Mouse (Mus musculus): ENCODE data around the gene Ankrd35. TPM values are rescaled to one million over a fixed set of nuclear protein-coding genes. Genes with fewer than 3 reads are reported as not detected.
"Not testable (repeated sequence)": the region's sequence is repeated elsewhere in the genome, so short reads cannot be mapped to it uniquely, and the experiment has no call there.

Gene Ankrd35
- polyA plus RNA-seq, 1 experiment from 2014 or later, result 3.5 TPM

GRCm38 (mm10) chr3:96683496-96683895, 13.6 kb downstream of the Ankrd35 start:
- 0 out of 2 replicates have a peak, but pooled peaks cover 5% of the 10 kb centered on the region for H3K4me1 ChIP-seq (replicated peaks; ENCODE audit: control insufficient read depth, insufficient read depth, low read length)
- no peaks in the 10 kb centered on the region for H3K9me3 ChIP-seq (ENCODE audit: control insufficient read depth, low read length)
- no peaks in the 10 kb centered on the region for H3K27me3 ChIP-seq (replicated peaks; ENCODE audit: control insufficient read depth, insufficient read depth, low read length)
- H3K27ac ChIP-seq (ENCODE audit: low read length), result no peak overlapping the region
- 97% methylated on average over 3 of the region's 3 CpGs for WGBS
- no peak overlapping the region for H3K4me3 ChIP-seq (replicated peaks; ENCODE audit: low read length)
- H3K9ac ChIP-seq (replicated peaks; ENCODE audit: low read depth, low read length), result no peak overlapping the region
- no peak overlapping the region for H3K4me2 ChIP-seq (ENCODE audit: low read length)
- H3K36me3 ChIP-seq (ENCODE audit: control insufficient read depth, insufficient read depth), result no peaks in the 10 kb centered on the region
- ATAC-seq, result no peak

- ATAC-seq, result no peak
- Histone ChIP-seq H3K27ac (ENCODE audit: low read length) (no peak overlapping the region), H3K9ac (replicated peaks; ENCODE audit: low read depth, low read length) (peak overlapping the region; percentile 26; the same call in 1 of the 2 replicates), H3K4me3 (replicated peaks; ENCODE audit: low read length) (peak overlapping the region; percentile 28), H3K4me2 (ENCODE audit: low read length) (peak overlapping the region; percentile 35), H3K9me3 (ENCODE audit: control insufficient read depth, low read length) (no peaks in the 10 kb centered on the region), H3K4me1 (replicated peaks; ENCODE audit: control insufficient read depth, insufficient read depth, low read length) (0 out of 2 replicates have a peak, but pooled peaks cover 5% of the 10 kb centered on the region), H3K36me3 (ENCODE audit: control insufficient read depth, insufficient read depth) (no peaks in the 10 kb centered on the region), H3K27me3 (replicated peaks; ENCODE audit: control insufficient read depth, insufficient read depth, low read length) (no peaks in the 10 kb centered on the region)
- WGBS, result 63% methylated on average over 17 of the region's 17 CpGs
Observed at GRCm38 (mm10) chr3:96684151-96684821, 14.4 kb downstream of the Ankrd35 start.

GRCm38 (mm10) chr3:96684822-96685156, 14.9 kb downstream of the Ankrd35 start:
- Histone ChIP-seq H3K4me2 (ENCODE audit: low read length) (peak overlapping the region; percentile 35), H3K4me1 (replicated peaks; ENCODE audit: control insufficient read depth, insufficient read depth, low read length) (0 out of 2 replicates have a peak, but pooled peaks cover 5% of the 10 kb centered on the region), H3K27ac (ENCODE audit: low read length) (no peak overlapping the region), H3K9me3 (ENCODE audit: control insufficient read depth, low read length) (no peaks in the 10 kb centered on the region), H3K4me3 (replicated peaks; ENCODE audit: low read length) (peak overlapping the region; percentile 28), H3K9ac (replicated peaks; ENCODE audit: low read depth, low read length) (peak overlapping the region; percentile 26), H3K36me3 (ENCODE audit: control insufficient read depth, insufficient read depth) (no peaks in the 10 kb centered on the region), H3K27me3 (replicated peaks; ENCODE audit: control insufficient read depth, insufficient read depth, low read length) (no peaks in the 10 kb centered on the region)
- ATAC-seq, result no peak
- WGBS, result 45% methylated on average over 28 of the region's 28 CpGs

GRCm38 (mm10) chr3:96686057-96686456, 16.1 kb downstream of the Ankrd35 start:
- H3K9ac ChIP-seq (replicated peaks; ENCODE audit: low read depth, low read length); H3K27me3 ChIP-seq (replicated peaks; ENCODE audit: control insufficient read depth, insufficient read depth, low read length); H3K27ac ChIP-seq (ENCODE audit: low read length); H3K9me3 ChIP-seq (ENCODE audit: control insufficient read depth, low read length); H3K4me2 ChIP-seq (ENCODE audit: low read length); H3K4me3 ChIP-seq (replicated peaks; ENCODE audit: low read length); ATAC-seq; H3K36me3 ChIP-seq (ENCODE audit: control insufficient read depth, insufficient read depth); H3K4me1 ChIP-seq (replicated peaks; ENCODE audit: control insufficient read depth, insufficient read depth, low read length): not testable (repeated sequence)
- WGBS, result 90% methylated on average over 5 of the region's 5 CpGs

- H3K27ac ChIP-seq (ENCODE audit: low read length), result no peak overlapping the region
- no peak for ATAC-seq
- no peaks in the 10 kb centered on the region for H3K27me3 ChIP-seq (replicated peaks; ENCODE audit: control insufficient read depth, insufficient read depth, low read length)
- no peaks in the 10 kb centered on the region for H3K36me3 ChIP-seq (ENCODE audit: control insufficient read depth, insufficient read depth)
- H3K4me3 ChIP-seq (replicated peaks; ENCODE audit: low read length), result no peak overlapping the region
- 88% methylated on average over 11 of the region's 11 CpGs for WGBS
- H3K4me1 ChIP-seq (replicated peaks; ENCODE audit: control insufficient read depth, insufficient read depth, low read length), result peaks cover 5% of the 10 kb centered on the region; the same call in 1 of the 2 replicates
- H3K9me3 ChIP-seq (ENCODE audit: control insufficient read depth, low read length), result no peaks in the 10 kb centered on the region
- H3K9ac ChIP-seq (replicated peaks; ENCODE audit: low read depth, low read length), result no peak overlapping the region
- no peak overlapping the region for H3K4me2 ChIP-seq (ENCODE audit: low read length)
Observed at GRCm38 (mm10) chr3:96688854-96689253, 18.9 kb downstream of the Ankrd35 start.

- no peak overlapping the region for H3K4me2 ChIP-seq (ENCODE audit: low read length)
- 46% methylated on average over 3 of the region's 3 CpGs for WGBS
- no peak for ATAC-seq
- H3K9me3 ChIP-seq (ENCODE audit: control insufficient read depth, low read length), result no peaks in the 10 kb centered on the region
- no peaks in the 10 kb centered on the region; the same call in 1 of the 2 replicates for H3K4me1 ChIP-seq (replicated peaks; ENCODE audit: control insufficient read depth, insufficient read depth, low read length)
- no peak overlapping the region for H3K4me3 ChIP-seq (replicated peaks; ENCODE audit: low read length)
- no peaks in the 10 kb centered on the region for H3K27me3 ChIP-seq (replicated peaks; ENCODE audit: control insufficient read depth, insufficient read depth, low read length)
- H3K27ac ChIP-seq (ENCODE audit: low read length), result no peak overlapping the region
- H3K36me3 ChIP-seq (ENCODE audit: control insufficient read depth, insufficient read depth), result no peaks in the 10 kb centered on the region
- no peak overlapping the region for H3K9ac ChIP-seq (replicated peaks; ENCODE audit: low read depth, low read length)
Observed at GRCm38 (mm10) chr3:96690298-96690697, 20.4 kb downstream of the Ankrd35 start.

GRCm38 (mm10) chr3:96692506-96692905, 22.6 kb downstream of the Ankrd35 start:
- H3K27ac ChIP-seq (ENCODE audit: low read length), result no peak overlapping the region
- H3K9me3 ChIP-seq (ENCODE audit: control insufficient read depth, low read length), result no peaks in the 10 kb centered on the region
- 10% methylated on average over 3 of the region's 3 CpGs for WGBS
- H3K4me2 ChIP-seq (ENCODE audit: low read length), result no peak overlapping the region
- H3K4me3 ChIP-seq (replicated peaks; ENCODE audit: low read length), result no peak overlapping the region
- no peaks in the 10 kb centered on the region for H3K36me3 ChIP-seq (ENCODE audit: control insufficient read depth, insufficient read depth)
- H3K27me3 ChIP-seq (replicated peaks; ENCODE audit: control insufficient read depth, insufficient read depth, low read length), result 0 out of 2 replicates have a peak, but pooled peaks cover 2% of the 10 kb centered on the region
- ATAC-seq, result no peak
- peaks cover 8% of the 10 kb centered on the region for H3K4me1 ChIP-seq (replicated peaks; ENCODE audit: control insufficient read depth, insufficient read depth, low read length)
- H3K9ac ChIP-seq (replicated peaks; ENCODE audit: low read depth, low read length), result no peak overlapping the region

GRCm38 (mm10) chr3:96693579-96693978, 23.6 kb downstream of the Ankrd35 start:
- H3K4me1 ChIP-seq (replicated peaks; ENCODE audit: control insufficient read depth, insufficient read depth, low read length), result peaks cover 11% of the 10 kb centered on the region
- no peak overlapping the region for H3K4me3 ChIP-seq (replicated peaks; ENCODE audit: low read length)
- no peaks in the 10 kb centered on the region for H3K9me3 ChIP-seq (ENCODE audit: control insufficient read depth, low read length)
- 0 out of 2 replicates have a peak, but pooled peaks cover 2% of the 10 kb centered on the region for H3K27me3 ChIP-seq (replicated peaks; ENCODE audit: control insufficient read depth, insufficient read depth, low read length)
- no peak overlapping the region for H3K4me2 ChIP-seq (ENCODE audit: low read length)
- no peaks in the 10 kb centered on the region for H3K36me3 ChIP-seq (ENCODE audit: control insufficient read depth, insufficient read depth)
- WGBS, result 79% methylated on average over 1 of the region's 1 CpGs
- ATAC-seq, result no peak
- no peak overlapping the region for H3K27ac ChIP-seq (ENCODE audit: low read length)
- H3K9ac ChIP-seq (replicated peaks; ENCODE audit: low read depth, low read length), result no peak overlapping the region

GRCm38 (mm10) chr3:96696198-96696765, 26.4 kb downstream of the Ankrd35 start, which contains the start of gene Pias3:
Gene Pias3 (plus strand): TSS chr3:96696384.
- no peaks in the 10 kb centered on the region for H3K9me3 ChIP-seq (ENCODE audit: control insufficient read depth, low read length)
- H3K36me3 ChIP-seq (ENCODE audit: control insufficient read depth, insufficient read depth), result no peaks in the 10 kb centered on the region
- H3K27ac ChIP-seq (ENCODE audit: low read length), result peak within 1 kb of the TSS; percentile 90
- peak within 1 kb of the TSS; percentile 69 for H3K4me2 ChIP-seq (ENCODE audit: low read length)
- 0 out of 2 replicates have a peak, but pooled peaks cover 2% of the 10 kb centered on the region for H3K27me3 ChIP-seq (replicated peaks; ENCODE audit: control insufficient read depth, insufficient read depth, low read length)
- peak; percentile 63 for ATAC-seq
- peak within 1 kb of the TSS; percentile 95 for H3K4me3 ChIP-seq (replicated peaks; ENCODE audit: low read length)
- H3K9ac ChIP-seq (replicated peaks; ENCODE audit: low read depth, low read length), result peak within 1 kb of the TSS; percentile 90
- WGBS, result under 1% methylated on average over 35 of the region's 35 CpGs
- H3K4me1 ChIP-seq (replicated peaks; ENCODE audit: control insufficient read depth, insufficient read depth, low read length), result peaks cover 11% of the 10 kb centered on the region

Measured in forebrain, embryonic 16.5 days (tissue).